In genomic region chr17:10744709-10745461, GRCm38 (mm10) we compare ENCODE assay signal across 8 mouse cellular contexts.
DNase-seq lines count a peak whose midpoint lies in the region; ATAC-seq and TF ChIP-seq lines count a peak whose summit lies in the region.

No protein-coding gene starts in this region.

- H3K9ac ChIP-seq in forebrain, embryonic 11.5 days (ENCODE audit: low read length) = no peak overlapping the region
- no peak overlapping the region for H3K9ac ChIP-seq in heart, postnatal 0 days (replicated peaks; ENCODE audit: low read depth, low read length)

- H3K4me1 ChIP-seq in forebrain, embryonic 11.5 days (replicated peaks; ENCODE audit: control insufficient read depth, insufficient read depth, low read length) = peaks cover 14% of the 10 kb centered on the region
- H3K4me1 ChIP-seq in heart, postnatal 0 days (ENCODE audit: control insufficient read depth, insufficient read depth) = no peaks in the 10 kb centered on the region; the same call in 1 of the 2 replicates
- H3K4me1 ChIP-seq in lung, adult 2 months (ENCODE audit: control insufficient read depth, insufficient read depth, low read length) = peaks cover 2% of the 10 kb centered on the region

- peak; percentile 1 for DNase-seq in 416B (ENCODE audit: low read depth)
- DNase-seq in brain, adult 2 months (ENCODE audit: low read depth, low spot score) = peak; percentile 97
- peak; percentile 80 for DNase-seq in forebrain, embryonic 11.5 days (ENCODE audit: low spot score)
- peak; percentile 84 for DNase-seq in heart, postnatal 0 days (ENCODE audit: low spot score)
- DNase-seq in kidney, postnatal 36 days = peak; percentile 69 to 75
- DNase-seq in lung, adult 2 months = peak; percentile 25
- DNase-seq in ovary, adult 18-20 months (ENCODE audit: low spot score) = peak; percentile 12
- no peak for DNase-seq in T-cell, adult 2 months (ENCODE audit: low spot score)

- TF ChIP-seq EP300 in heart, postnatal 0 days (IDR thresholded peaks at IDR 0.05; ENCODE audit: low read depth) = no peak

- no peaks in the 10 kb centered on the region for H3K36me3 ChIP-seq in forebrain, embryonic 11.5 days (ENCODE audit: control insufficient read depth, insufficient read depth, low read length)
- H3K36me3 ChIP-seq in heart, postnatal 0 days (replicated peaks; ENCODE audit: control insufficient read depth, insufficient read depth, low read length) = no peaks in the 10 kb centered on the region

- ATAC-seq in forebrain, embryonic 11.5 days (replicated peaks; ENCODE audit: low FRiP score) = peak; percentile 95
- ATAC-seq in heart, postnatal 0 days (ENCODE audit: insufficient read depth, low read depth) = peak; percentile 73

- no peak for TF ChIP-seq POLR2A in lung, adult 2 months (IDR thresholded peaks at IDR 0.05; ENCODE audit: borderline replicate concordance, extremely low read depth, low read depth, low read length)

- H3K27me3 ChIP-seq in forebrain, embryonic 11.5 days (ENCODE audit: control insufficient read depth, insufficient read depth, low read length) = no peaks in the 10 kb centered on the region
- H3K27me3 ChIP-seq in heart, postnatal 0 days (ENCODE audit: control insufficient read depth, insufficient read depth, low read length) = no peaks in the 10 kb centered on the region

- peak overlapping the region; percentile 80 for H3K27ac ChIP-seq in forebrain, embryonic 11.5 days (ENCODE audit: low read depth, low read length)
- no peak overlapping the region for H3K27ac ChIP-seq in heart, postnatal 0 days (ENCODE audit: low read depth)

- TF ChIP-seq CTCF in heart, postnatal 0 days (IDR thresholded peaks at IDR 0.05; ENCODE audit: low read depth) = peak; percentile 86
- peak; percentile 38 for TF ChIP-seq CTCF in lung, adult 2 months (IDR thresholded peaks at IDR 0.05; ENCODE audit: insufficient read depth, low read length)

- H3K4me2 ChIP-seq in forebrain, embryonic 11.5 days (ENCODE audit: low read depth, low read length, severe bottlenecking) = no peak overlapping the region
- no peak overlapping the region for H3K4me2 ChIP-seq in heart, postnatal 0 days (ENCODE audit: low read depth, low read length)

- WGBS in forebrain, embryonic 11.5 days = 5% methylated on average over 4 of the region's 4 CpGs
- 28% methylated on average over 4 of the region's 4 CpGs for WGBS in heart, postnatal 0 days
- 41% methylated on average over 4 of the region's 4 CpGs for WGBS in lung, adult 2 months

- no peaks in the 10 kb centered on the region for H3K9me3 ChIP-seq in forebrain, embryonic 11.5 days (ENCODE audit: control insufficient read depth, low read length)
- H3K9me3 ChIP-seq in heart, postnatal 0 days (replicated peaks; ENCODE audit: control insufficient read depth, low read length) = no peaks in the 10 kb centered on the region

- H3K4me3 ChIP-seq in forebrain, embryonic 11.5 days (ENCODE audit: low read depth, low read length) = no peak overlapping the region
- no peak overlapping the region for H3K4me3 ChIP-seq in heart, postnatal 0 days (ENCODE audit: low read depth, low read length)
- H3K4me3 ChIP-seq in lung, adult 2 months (replicated peaks; ENCODE audit: extremely low read depth, low read depth, low read length) = no peak overlapping the region
